Mouse (Mus musculus) CH12.LX (cell line): ENCODE results near the gene Nbas. TPM values are rescaled to one million over a fixed set of nuclear protein-coding genes. Genes with fewer than 3 reads are reported as not detected.

Experiments
- DNase-seq: peaks from one replicate; pipeline ENCODE4 v3.0.0-alpha.2; 2013; ENCODE audit errors: extremely low read depth
- H3K27ac ChIP-seq: 2 replicates; pipeline ENCODE4 v1.5.1; 2012; ENCODE audit warnings: low read depth, mild to moderate bottlenecking, control low read depth, moderate library complexity; ENCODE audit not compliant: insufficient read depth
- H3K27me3 ChIP-seq: replicated peaks from 2 replicates; pipeline ENCODE3; 2012; ENCODE audit warnings: inconsistent platforms
- H3K36me3 ChIP-seq, 2 experiments: replicated peaks in 1 of 2; 2 replicates each; pipeline versions ENCODE3 to v1.6.1; 2012; ENCODE audit warnings: inconsistent platforms in 1 of 2, low read length in 1 of 2, mild to moderate bottlenecking in 1 of 2, mixed read lengths in 1 of 2, moderate library complexity in 1 of 2; ENCODE audit not compliant: control insufficient read depth in 1 of 2, insufficient read depth in 1 of 2
- H3K4me1 ChIP-seq, 2 experiments: 2 replicates each; pipeline ENCODE4 v1.6.1; 2012; ENCODE audit warnings: inconsistent platforms in 1 of 2, moderate library complexity in 1 of 2; ENCODE audit not compliant: insufficient read depth in 2 of 2, control insufficient read depth in 1 of 2
- H3K4me2 ChIP-seq: 2 replicates; pipeline ENCODE4 v1.6.1; 2012; ENCODE audit warnings: low read depth, mild to moderate bottlenecking, control low read depth; ENCODE audit not compliant: poor library complexity, insufficient read depth, severe bottlenecking
- H3K4me3 ChIP-seq, 3 experiments: fragments of 150-350 bp in 1 of 3; sonication (generic) in 1 of 3; replicated peaks in 1 of 3; 2 replicates each; pipeline versions ENCODE3 to v1.5.1; 2011 to 2012; ENCODE audit warnings: low read depth in 2 of 3, low read length in 2 of 3, mild to moderate bottlenecking in 2 of 3, moderate library complexity in 2 of 3, control low read depth in 1 of 3, improper control_type of control experiment in 1 of 3, inconsistent platforms in 1 of 3, mixed read lengths in 1 of 3; ENCODE audit not compliant: poor library complexity in 1 of 3
- H3K79me2 ChIP-seq: replicated peaks from 2 replicates; pipeline ENCODE4 v1.6.1; 2012; ENCODE audit warnings: mild to moderate bottlenecking, moderate library complexity; ENCODE audit not compliant: control insufficient read depth, poor library complexity, insufficient read depth, severe bottlenecking; ENCODE audit errors: extremely low read depth
- H3K9ac ChIP-seq: 2 replicates; pipeline ENCODE4 v1.6.1; 2012; ENCODE audit warnings: low read depth, mild to moderate bottlenecking, control low read depth, moderate library complexity; ENCODE audit not compliant: insufficient read depth
- H3K9me3 ChIP-seq: replicated peaks from 2 replicates; pipeline ENCODE3; 2012; ENCODE audit warnings: low read length, inconsistent platforms, mixed read lengths
- CTCF ChIP-seq, 2 experiments: IDR thresholded peaks in 1 of 2; conservative IDR thresholded peaks in 1 of 2; 2 replicates each; pipeline ENCODE4 v1.5.1; 2011 to 2012; ENCODE audit warnings: low read depth in 2 of 2, low read length in 2 of 2, improper control_type of control experiment in 1 of 2, inconsistent platforms in 1 of 2, mild to moderate bottlenecking in 1 of 2, moderate library complexity in 1 of 2
- EP300 ChIP-seq: IDR thresholded peaks from 2 replicates; pipeline ENCODE4 v1.6.1; 2011; ENCODE audit warnings: low read length, improper control_type of control experiment
- HCFC1 ChIP-seq: IDR thresholded peaks from 2 replicates; pipeline ENCODE4 v1.6.1; 2012; ENCODE audit warnings: low read depth, mild to moderate bottlenecking, inconsistent platforms, low read length, improper control_type of control experiment
- JUND ChIP-seq: conservative IDR thresholded peaks from 2 replicates; pipeline ENCODE4 v1.6.1; 2011; ENCODE audit warnings: low read depth, low read length, improper control_type of control experiment
- MEF2A ChIP-seq: IDR thresholded peaks from 2 replicates; pipeline ENCODE4 v1.6.1; 2014; ENCODE audit warnings: low read depth, mild to moderate bottlenecking, inconsistent platforms, low read length, improper control_type of control experiment, borderline replicate concordance
- MYC ChIP-seq: IDR thresholded peaks from 2 replicates; pipeline ENCODE4 v1.6.1; 2011; ENCODE audit warnings: low read depth, mild to moderate bottlenecking, improper control_type of control experiment, low read length
- NRF1 ChIP-seq: IDR thresholded peaks from 2 replicates; pipeline ENCODE4 v1.6.1; 2014; ENCODE audit warnings: low read depth, mild to moderate bottlenecking, inconsistent platforms, low read length, improper control_type of control experiment, moderate library complexity
- PAX5 ChIP-seq: IDR thresholded peaks from 2 replicates; pipeline ENCODE4 v1.6.1; 2012; ENCODE audit warnings: low read length, inconsistent platforms, mixed read lengths
- POLR2A ChIP-seq: IDR thresholded peaks from 2 replicates; pipeline ENCODE4 v1.6.1; 2011; ENCODE audit warnings: low read depth, mild to moderate bottlenecking, improper control_type of control experiment, low read length
- POLR2AphosphoS2 ChIP-seq: IDR thresholded peaks from 2 replicates; pipeline ENCODE4 v1.6.1; 2011; ENCODE audit warnings: low read depth, low read length, improper control_type of control experiment
- RAD21 ChIP-seq: IDR thresholded peaks from 2 replicates; pipeline ENCODE4 v1.6.1; 2011; ENCODE audit warnings: low read depth, mild to moderate bottlenecking, low read length, improper control_type of control experiment, moderate library complexity
- TBP ChIP-seq: conservative IDR thresholded peaks from 2 replicates; pipeline ENCODE4 v1.6.1; 2011; ENCODE audit warnings: low read depth, low read length, improper control_type of control experiment
- TCF12 ChIP-seq: IDR thresholded peaks from 2 replicates; pipeline ENCODE4 v1.6.1; 2014; ENCODE audit warnings: low read depth, mild to moderate bottlenecking, inconsistent platforms, low read length, improper control_type of control experiment
- UBTF ChIP-seq: IDR thresholded peaks from 2 replicates; pipeline ENCODE4 v1.6.1; 2012; ENCODE audit warnings: low read depth, mild to moderate bottlenecking, inconsistent platforms, low read length, improper control_type of control experiment, moderate library complexity
- dilution Hi-C: fragments of 300-500 bp; cut with MboI; formaldehyde crosslinking; loops from 2 replicates; pipeline ENCODE4 v1.14.3; 2020; ENCODE audit warnings: low sequenced_read_pairs; ENCODE audit not compliant: extremely low pct_unique_long_range_greater_than_20kb, extremely low pct_ligation_motif_present
- in situ Hi-C: fragments of 300-500 bp; cut with MboI; formaldehyde crosslinking; loops from 3 replicates; pipeline ENCODE4 v1.14.3; 2019; ENCODE audit warnings: low sequenced_read_pairs, low pct_ligation_motif_present, low pct_unique_long_range_greater_than_20kb, mixed read lengths
- polyA plus RNA-seq: library from polyadenylated mRNA; unstranded; fragments of >175 nt; gene quantifications from 2 replicates; pipeline ENCODE4 v1.2.1, GENCODE M21; 2012; ENCODE audit warnings: low read depth; ENCODE audit not compliant: insufficient read length
- total RNA-seq, 2 experiments: library from RNA; depleted of rRNA; stranded (reverse); fragments of 300-350 nt in 1 of 2; fragments of >200 nt in 1 of 2; gene quantifications; 2 replicates each; pipeline ENCODE4 v1.2.3; 2012 to 2014

The Nbas gene
- total and polyA plus RNA-seq, 3 experiments: 16.9 to 51.6 (median 22.1) TPM

DNA sequence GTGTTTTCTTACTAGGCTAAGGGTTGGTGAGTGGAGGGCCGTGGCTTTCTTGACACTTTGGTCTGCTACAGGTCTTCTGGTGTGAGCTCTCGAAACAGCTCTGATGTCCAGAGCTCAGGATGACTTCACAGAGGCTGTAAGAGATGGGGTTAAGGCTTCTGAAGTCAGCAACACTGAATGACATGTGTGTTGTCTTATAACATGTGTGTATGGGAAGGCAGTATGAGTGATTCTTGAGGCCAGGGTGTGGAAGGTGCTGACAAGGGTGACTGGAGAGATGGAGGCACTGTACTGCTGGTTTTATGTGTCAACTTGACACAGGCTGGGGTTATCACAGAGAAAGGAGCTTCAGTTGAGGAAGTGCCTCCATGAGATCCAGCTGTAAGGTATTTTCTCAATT is 338.1 kb downstream of the Nbas start:
- Histone ChIP-seq H3K4me3 (no peak overlapping the region), H3K36me3 (no peaks in the 10 kb centered on the region), H3K27ac (no peak overlapping the region), H3K79me2 (no peaks in the 10 kb centered on the region), H3K27me3 (no peaks in the 10 kb centered on the region), H3K4me2 (no peak overlapping the region), H3K9me3 (no peaks in the 10 kb centered on the region), H3K4me1 (peaks cover 0 to 38% of the 10 kb centered on the region in 2 experiments; a peak in 2 of 4 replicates), H3K9ac (no peak overlapping the region)
- TF ChIP-seq MEF2A: no peak
- DNase-seq: no peak
- dilution Hi-C loops: no loop called here
- in situ Hi-C loops: no loop called here

DNA sequence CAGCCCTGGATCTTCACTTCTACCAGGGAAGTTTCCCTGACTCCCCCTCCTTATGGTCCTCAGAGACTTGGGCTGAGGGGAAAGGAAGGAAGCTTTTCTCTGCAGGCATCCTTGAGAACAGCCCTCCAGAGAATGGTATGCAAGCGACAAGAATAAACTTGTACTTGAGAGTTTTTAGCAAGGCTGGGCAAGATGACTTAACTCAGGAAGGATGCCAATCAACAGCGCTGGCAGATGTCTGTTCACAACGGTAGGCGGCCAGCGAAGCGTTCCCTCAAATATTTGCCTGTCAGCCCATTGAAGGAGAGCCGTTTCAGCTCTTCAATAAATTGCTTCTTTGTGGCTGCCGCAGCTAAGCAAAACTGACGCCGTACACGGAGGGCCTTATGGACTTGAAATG is 340.1 kb downstream of the Nbas start:
- in situ Hi-C loops (no loop called here), dilution Hi-C loops (no loop called here)
- no peaks in the 10 kb centered on the region for H3K36me3 ChIP-seq
- no peaks in the 10 kb centered on the region for H3K27me3 ChIP-seq
- no peak overlapping the region for H3K4me3 ChIP-seq
- no peaks in the 10 kb centered on the region for H3K9me3 ChIP-seq
- no peak for DNase-seq
- H3K4me2 ChIP-seq: no peak overlapping the region
- no peak overlapping the region for H3K27ac ChIP-seq
- no peak for TF ChIP-seq EP300
- TF ChIP-seq NRF1: no peak
- TF ChIP-seq TBP: no peak
- H3K79me2 ChIP-seq: no peaks in the 10 kb centered on the region
- H3K4me1 ChIP-seq: peaks cover 0 to 41% of the 10 kb centered on the region in 2 experiments; a peak in 2 of 4 replicates
- H3K9ac ChIP-seq: no peak overlapping the region

DNA sequence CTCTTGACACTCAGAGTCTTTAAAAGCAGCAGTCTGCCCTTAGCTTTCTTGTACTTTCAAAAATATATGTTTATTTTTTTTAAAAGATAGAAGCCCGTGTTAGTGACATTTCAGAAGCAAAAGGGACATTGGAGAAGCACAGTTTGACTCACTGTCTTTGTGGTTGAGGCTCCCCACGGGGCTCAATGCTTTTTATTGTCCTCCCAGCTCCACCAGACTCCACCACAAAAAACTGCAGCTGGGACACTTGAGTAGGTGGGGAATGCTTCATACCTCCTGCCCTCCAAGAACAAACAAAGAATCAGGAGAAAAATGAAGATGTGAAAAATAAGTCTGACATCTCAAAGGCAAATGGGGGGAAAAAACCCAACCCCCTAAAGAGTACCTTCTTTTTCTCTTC is 344.1 kb downstream of the Nbas start:
- H3K27me3 ChIP-seq: no peaks in the 10 kb centered on the region
- H3K36me3 ChIP-seq: no peaks in the 10 kb centered on the region
- H3K27ac ChIP-seq: no peak overlapping the region
- in situ Hi-C loops (no loop called here), dilution Hi-C loops (no loop called here)
- no peak overlapping the region for H3K4me2 ChIP-seq
- no peak overlapping the region for H3K4me3 ChIP-seq
- H3K4me1 ChIP-seq: peaks cover 3 to 41% of the 10 kb centered on the region in 2 experiments; a peak in 3 of 4 replicates
- no peak for TF ChIP-seq RAD21
- TF ChIP-seq TCF12: no peak
- TF ChIP-seq NRF1: no peak
- no peak for TF ChIP-seq POLR2A
- TF ChIP-seq JUND: no peak
- no peak for TF ChIP-seq PAX5
- no peak for TF ChIP-seq MYC
- no peak for TF ChIP-seq POLR2AphosphoS2
- no peak for TF ChIP-seq UBTF
- no peak for TF ChIP-seq HCFC1
- no peak for TF ChIP-seq CTCF (conservative IDR thresholded peaks at IDR 0.05 in 1 of 2, IDR thresholded peaks at IDR 0.05 in 1 of 2; ENCODE audit: low read depth in 2 of 2, low read length in 2 of 2)
- no peak overlapping the region for H3K9ac ChIP-seq
- no peaks in the 10 kb centered on the region for H3K79me2 ChIP-seq
- DNase-seq: peak; percentile 37
- no peaks in the 10 kb centered on the region for H3K9me3 ChIP-seq
